Mouse (Mus musculus): ENCODE measurements around the gene Pik3ap1. TPM values are rescaled to one million over a fixed set of nuclear protein-coding genes. Genes with fewer than 3 reads are reported as not detected.

Pik3ap1 gene
- polyA plus RNA-seq, 1 experiment from 2014 or later, result 2.0 TPM

DNA sequence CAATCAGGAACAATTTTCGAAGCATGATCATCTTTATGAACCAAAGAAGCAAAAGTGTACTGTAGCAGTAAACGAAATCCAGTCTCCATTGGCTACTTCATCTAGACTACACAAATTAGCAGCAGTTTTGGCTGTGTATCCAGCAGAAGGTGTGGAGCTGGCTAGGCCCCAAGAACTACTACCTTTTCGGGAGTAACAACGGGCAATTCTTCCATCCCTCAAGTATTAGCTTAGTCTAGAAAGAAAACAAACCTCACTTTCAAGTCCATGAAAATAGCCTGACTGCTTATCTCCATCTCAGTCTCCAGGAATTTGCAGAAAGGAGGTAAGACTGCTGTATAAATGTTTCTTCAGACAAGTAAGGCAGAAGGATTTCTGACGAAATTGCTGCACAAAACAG, 130.3 kb downstream of the Pik3ap1 start:
- ATAC-seq (ENCODE audit: insufficient read depth, low FRiP score, low TSS enrichment) (no peak), DNase-seq (ENCODE audit: low spot score) (no peak)
- WGBS, result 86% methylated on average over 5 of the region's 5 CpGs
- H3K9me3 ChIP-seq (ENCODE audit: control insufficient read depth, low read length), result no peaks in the 10 kb centered on the region
- no peak overlapping the region for H3K4me2 ChIP-seq (ENCODE audit: low read depth)
- H3K27ac ChIP-seq (ENCODE audit: low read depth, low read length), result no peak overlapping the region
- no peak overlapping the region for H3K4me3 ChIP-seq (ENCODE audit: low read depth, low read length)
- H3K27me3 ChIP-seq (ENCODE audit: control insufficient read depth, insufficient read depth, low read length), result no peaks in the 10 kb centered on the region
- H3K4me1 ChIP-seq (ENCODE audit: control insufficient read depth, insufficient read depth, low read length), result no peaks in the 10 kb centered on the region
- no peaks in the 10 kb centered on the region for H3K36me3 ChIP-seq (ENCODE audit: control insufficient read depth, insufficient read depth, low read length)
- H3K9ac ChIP-seq (ENCODE audit: low read length), result no peak overlapping the region

DNA sequence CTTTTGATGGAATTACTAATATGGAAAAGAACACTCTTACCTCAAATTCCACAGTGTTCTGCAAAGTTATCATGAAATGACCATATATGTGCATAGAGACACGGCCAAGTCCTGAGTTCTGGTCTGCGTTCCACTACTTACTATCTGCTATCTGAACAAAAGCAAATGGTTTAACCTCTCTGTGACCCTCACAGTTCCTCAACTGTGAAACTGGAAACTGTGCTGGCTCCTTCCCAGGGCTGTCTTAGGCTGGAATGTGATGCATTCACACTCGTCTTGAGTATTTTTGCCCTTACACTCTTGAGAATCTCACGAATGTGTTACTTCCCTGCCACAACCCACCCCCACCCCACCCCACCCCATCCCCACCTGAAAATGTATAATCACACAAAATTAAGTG, 135.9 kb downstream of the Pik3ap1 start:
- 84% methylated on average over 4 of the region's 4 CpGs for WGBS

GRCm38 (mm10) chr19:41248271-41248670, 136.6 kb downstream of the Pik3ap1 start:
- Histone ChIP-seq H3K4me2 (ENCODE audit: low read depth) (no peak overlapping the region), H3K4me1 (ENCODE audit: control insufficient read depth, insufficient read depth, low read length) (no peaks in the 10 kb centered on the region), H3K9ac (ENCODE audit: low read length) (no peak overlapping the region), H3K4me3 (ENCODE audit: low read depth, low read length) (no peak overlapping the region), H3K27ac (ENCODE audit: low read depth, low read length) (no peak overlapping the region), H3K36me3 (ENCODE audit: control insufficient read depth, insufficient read depth, low read length) (peaks cover 5% of the 10 kb centered on the region), H3K9me3 (ENCODE audit: control insufficient read depth, low read length) (no peaks in the 10 kb centered on the region), H3K27me3 (ENCODE audit: control insufficient read depth, insufficient read depth, low read length) (no peaks in the 10 kb centered on the region)
- ATAC-seq (ENCODE audit: insufficient read depth, low FRiP score, low TSS enrichment) (no peak), DNase-seq (ENCODE audit: low spot score) (no peak)
- 92% methylated on average over 3 of the region's 3 CpGs for WGBS

More for the DNA sequence above, 135.9 kb downstream of the Pik3ap1 start:
- no peaks in the 10 kb centered on the region for H3K9me3 ChIP-seq (ENCODE audit: control insufficient read depth, low read length)
- peaks cover 5% of the 10 kb centered on the region for H3K36me3 ChIP-seq (ENCODE audit: control insufficient read depth, insufficient read depth, low read length)
- no peak overlapping the region for H3K27ac ChIP-seq (ENCODE audit: low read depth, low read length)
- no peaks in the 10 kb centered on the region for H3K27me3 ChIP-seq (ENCODE audit: control insufficient read depth, insufficient read depth, low read length)
- no peak overlapping the region for H3K9ac ChIP-seq (ENCODE audit: low read length)
- no peak overlapping the region for H3K4me3 ChIP-seq (ENCODE audit: low read depth, low read length)
- no peak overlapping the region for H3K4me2 ChIP-seq (ENCODE audit: low read depth)
- H3K4me1 ChIP-seq (ENCODE audit: control insufficient read depth, insufficient read depth, low read length), result no peaks in the 10 kb centered on the region
- ATAC-seq (ENCODE audit: insufficient read depth, low FRiP score, low TSS enrichment) (no peak), DNase-seq (ENCODE audit: low spot score) (no peak)

DNA sequence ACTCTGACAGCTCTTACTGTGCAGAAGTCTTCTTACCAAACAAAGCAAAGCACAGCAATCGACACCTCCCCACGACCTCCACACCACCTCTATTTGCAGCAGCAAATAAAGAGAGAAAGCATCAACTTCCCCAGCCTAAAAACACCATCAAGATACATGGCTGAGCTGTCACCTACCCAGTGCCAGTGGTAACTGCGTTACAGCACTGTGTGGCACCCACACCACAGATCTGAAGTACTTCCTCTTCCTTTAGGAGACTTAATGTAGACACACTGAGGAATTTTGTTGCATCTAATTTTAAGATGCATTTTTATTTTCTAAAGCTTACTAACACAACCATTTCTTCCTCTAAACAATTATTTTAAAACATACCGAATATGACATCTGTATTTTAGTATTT, 138.6 kb downstream of the Pik3ap1 start:
- no peaks in the 10 kb centered on the region for H3K4me1 ChIP-seq (ENCODE audit: control insufficient read depth, insufficient read depth, low read length)
- DNase-seq (ENCODE audit: low spot score) (no peak), ATAC-seq (ENCODE audit: insufficient read depth, low FRiP score, low TSS enrichment) (no peak)
- no peak overlapping the region for H3K4me3 ChIP-seq (ENCODE audit: low read depth, low read length)
- H3K9ac ChIP-seq (ENCODE audit: low read length), result no peak overlapping the region
- no peaks in the 10 kb centered on the region for H3K9me3 ChIP-seq (ENCODE audit: control insufficient read depth, low read length)
- peaks cover 11% of the 10 kb centered on the region for H3K36me3 ChIP-seq (ENCODE audit: control insufficient read depth, insufficient read depth, low read length)
- WGBS, result 86% methylated on average over 4 of the region's 4 CpGs
- H3K4me2 ChIP-seq (ENCODE audit: low read depth), result no peak overlapping the region
- no peak overlapping the region for H3K27ac ChIP-seq (ENCODE audit: low read depth, low read length)
- no peaks in the 10 kb centered on the region for H3K27me3 ChIP-seq (ENCODE audit: control insufficient read depth, insufficient read depth, low read length)

- Histone ChIP-seq H3K4me3 (ENCODE audit: low read depth, low read length) (no peak overlapping the region), H3K27me3 (ENCODE audit: control insufficient read depth, insufficient read depth, low read length) (no peaks in the 10 kb centered on the region), H3K9ac (ENCODE audit: low read length) (no peak overlapping the region), H3K4me2 (ENCODE audit: low read depth) (no peak overlapping the region), H3K36me3 (ENCODE audit: control insufficient read depth, insufficient read depth, low read length) (peaks cover 13% of the 10 kb centered on the region), H3K9me3 (ENCODE audit: control insufficient read depth, low read length) (no peaks in the 10 kb centered on the region), H3K27ac (ENCODE audit: low read depth, low read length) (no peak overlapping the region), H3K4me1 (ENCODE audit: control insufficient read depth, insufficient read depth, low read length) (no peaks in the 10 kb centered on the region)
- WGBS, result 70% methylated on average over 6 of the region's 6 CpGs
- ATAC-seq (ENCODE audit: insufficient read depth, low FRiP score, low TSS enrichment) (no peak), DNase-seq (ENCODE audit: low spot score) (peak; percentile 38)
Measured at GRCm38 (mm10) chr19:41244581-41244980, 140.3 kb downstream of the Pik3ap1 start.

GRCm38 (mm10) chr19:41241997-41242396, 142.9 kb downstream of the Pik3ap1 start:
- no peak overlapping the region for H3K4me3 ChIP-seq (ENCODE audit: low read depth, low read length)
- peaks cover 14% of the 10 kb centered on the region for H3K36me3 ChIP-seq (ENCODE audit: control insufficient read depth, insufficient read depth, low read length)
- H3K9me3 ChIP-seq (ENCODE audit: control insufficient read depth, low read length), result no peaks in the 10 kb centered on the region
- H3K4me2 ChIP-seq (ENCODE audit: low read depth), result no peak overlapping the region
- no peak overlapping the region for H3K27ac ChIP-seq (ENCODE audit: low read depth, low read length)
- H3K4me1 ChIP-seq (ENCODE audit: control insufficient read depth, insufficient read depth, low read length), result no peaks in the 10 kb centered on the region
- ATAC-seq (ENCODE audit: insufficient read depth, low FRiP score, low TSS enrichment) (no peak), DNase-seq (ENCODE audit: low spot score) (no peak)
- WGBS, result 95% methylated on average over 5 of the region's 5 CpGs
- H3K27me3 ChIP-seq (ENCODE audit: control insufficient read depth, insufficient read depth, low read length), result no peaks in the 10 kb centered on the region
- no peak overlapping the region for H3K9ac ChIP-seq (ENCODE audit: low read length)

DNA sequence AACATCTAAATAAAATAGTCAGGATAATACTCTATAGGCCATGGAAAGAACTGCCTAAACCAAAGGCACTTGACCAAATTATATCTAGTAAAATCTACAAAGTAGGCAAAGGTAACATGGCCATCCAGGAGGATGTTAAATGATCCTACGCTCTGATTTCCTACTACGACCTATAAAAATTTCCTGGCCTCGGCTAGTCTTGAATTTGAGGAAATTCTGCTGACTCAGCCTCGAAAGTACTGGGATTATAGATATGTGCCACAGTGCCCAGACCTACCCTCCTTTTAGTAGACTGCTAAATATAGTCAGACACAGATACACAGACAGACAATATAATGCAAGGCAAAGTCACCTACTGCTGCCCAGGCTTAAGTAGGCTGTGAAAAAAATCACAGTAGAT, 151.2 kb downstream of the Pik3ap1 start:
- DNase-seq (ENCODE audit: low spot score), result no peak
- H3K27ac ChIP-seq (ENCODE audit: low read depth, low read length), result no peak overlapping the region
- no peaks in the 10 kb centered on the region for H3K27me3 ChIP-seq (ENCODE audit: control insufficient read depth, insufficient read depth, low read length)
- H3K4me3 ChIP-seq (ENCODE audit: low read depth, low read length), result no peak overlapping the region
- no peak overlapping the region for H3K4me2 ChIP-seq (ENCODE audit: low read depth)
- no peak for ATAC-seq (ENCODE audit: insufficient read depth, low FRiP score, low TSS enrichment)
- peaks cover 10% of the 10 kb centered on the region for H3K36me3 ChIP-seq (ENCODE audit: control insufficient read depth, insufficient read depth, low read length)
- no peak overlapping the region for H3K9ac ChIP-seq (ENCODE audit: low read length)
- H3K9me3 ChIP-seq (ENCODE audit: control insufficient read depth, low read length), result no peaks in the 10 kb centered on the region
- H3K4me1 ChIP-seq (ENCODE audit: control insufficient read depth, insufficient read depth, low read length), result no peaks in the 10 kb centered on the region
- WGBS, result 94% methylated on average over 4 of the region's 4 CpGs

Other genes with a start within 250 kb of the Pik3ap1 start
- 0.99 and 1.2 TPM in 2 replicates for gene Tll2, start 178.3 kb downstream of the Pik3ap1 start, polyA plus RNA-seq (2014; fragmentation: Nextera tagmentation; extraction: Ambion mirVana)
- 142 and 148 TPM in 2 replicates for gene Tm9sf3, start 121.1 kb downstream of the Pik3ap1 start, polyA plus RNA-seq (2014; fragmentation: Nextera tagmentation; extraction: Ambion mirVana)
- gene Lcor, start 97.5 kb upstream of the Pik3ap1 start, polyA plus RNA-seq (2014; fragmentation: Nextera tagmentation; extraction: Ambion mirVana), result 29.7 and 32.8 TPM in 2 replicates
- gene Gm340, start 197.3 kb upstream of the Pik3ap1 start, polyA plus RNA-seq (2014; fragmentation: Nextera tagmentation; extraction: Ambion mirVana), result 4.0 and 4.2 TPM in 2 replicates